Mouse (Mus musculus) forebrain, embryonic 14.5 days (tissue): ENCODE results near the gene Zfand2a. TPM values are rescaled to one million over a fixed set of nuclear protein-coding genes. Genes with fewer than 3 reads are reported as not detected.

ENCODE experiments used
- ATAC-seq: fragments of 200-750 bp; cut with Nextera tagmentation; 2 replicates; pipeline ENCODE4 v1.8.0; 2017; ENCODE audit warnings: mild to moderate bottlenecking, moderate library complexity
- DNase-seq: peaks from one replicate; pipeline ENCODE4 v3.0.0-alpha.2; 2015; ENCODE audit warnings: low spot score
- H3K27ac ChIP-seq: fragments of 300-500 bp; sonication (generic); 2 replicates; pipeline ENCODE4 v1.5.1; 2014; ENCODE audit warnings: low read depth, mild to moderate bottlenecking, control low read depth, low read length, moderate library complexity
- H3K27me3 ChIP-seq: fragments of 300-500 bp; sonication (generic); replicated peaks from 2 replicates; pipeline ENCODE4 v1.6.1; 2014; ENCODE audit warnings: low read length, control low read depth, mixed read lengths; ENCODE audit not compliant: control insufficient read depth, insufficient read depth
- H3K36me3 ChIP-seq: fragments of 300-500 bp; sonication (generic); 2 replicates; pipeline ENCODE4 v1.6.1; 2014; ENCODE audit warnings: low read length, control low read depth; ENCODE audit not compliant: control insufficient read depth, insufficient read depth
- H3K4me1 ChIP-seq: fragments of 300-500 bp; sonication (generic); 2 replicates; pipeline ENCODE4 v1.6.1; 2014; ENCODE audit warnings: antibody characterized with exemption, low read length, control low read depth; ENCODE audit not compliant: control insufficient read depth, insufficient read depth
- H3K4me2 ChIP-seq: fragments of 300-500 bp; sonication (generic); 2 replicates; pipeline ENCODE4 v1.6.1; 2014; ENCODE audit warnings: mild to moderate bottlenecking, control low read depth, low read length
- H3K4me3 ChIP-seq: fragments of 300-500 bp; sonication (generic); 2 replicates; pipeline ENCODE4 v1.5.1; 2014; ENCODE audit warnings: low read depth, low read length, control low read depth
- H3K9ac ChIP-seq: fragments of 300-500 bp; sonication (generic); 2 replicates; pipeline ENCODE4 v1.6.1; 2014; ENCODE audit warnings: mild to moderate bottlenecking, low read length, control low read depth, moderate library complexity
- H3K9me3 ChIP-seq: fragments of 300-500 bp; sonication (generic); replicated peaks from 2 replicates; pipeline ENCODE4 v1.6.1; 2016; ENCODE audit warnings: low read length, control low read depth, mixed read lengths; ENCODE audit not compliant: control insufficient read depth
- WGBS: fragments of 180-500 bp; shearing (Covaris S2); extraction: QIAGEN DNeasy Blood & Tissue Kit; methylation state at CpG from one replicate; pipeline ENCODE4 v1.1.7; 2014; 5-methylcytosine and 5-hydroxymethylcytosine counted together
- polyA plus RNA-seq: library from polyadenylated mRNA; unstranded; fragments of >200 nt; fragmentation: Nextera tagmentation; extraction: Ambion mirVana; gene quantifications from 2 replicates; pipeline ENCODE4 v1.2.1, GENCODE M21; 2014

The Zfand2a gene
- polyA plus RNA-seq, 1 experiment from 2014 or later = 10.1 TPM

GRCm38 (mm10) chr5:139432333-139432732, 52.0 kb downstream of the Zfand2a start:
- H3K36me3 ChIP-seq = no peaks in the 10 kb centered on the region
- no peaks in the 10 kb centered on the region for H3K27me3 ChIP-seq
- no peak overlapping the region; the same call in 1 of the 2 replicates for H3K9ac ChIP-seq
- H3K27ac ChIP-seq = no peak overlapping the region; the same call in 1 of the 2 replicates
- WGBS = 11% methylated on average over 6 of the region's 6 CpGs
- H3K4me1 ChIP-seq = peaks cover 56% of the 10 kb centered on the region
- no peak overlapping the region for H3K4me2 ChIP-seq
- ATAC-seq = no peak
- DNase-seq = peak; percentile 52
- H3K9me3 ChIP-seq = no peaks in the 10 kb centered on the region
- H3K4me3 ChIP-seq = no peak overlapping the region

GRCm38 (mm10) chr5:139429818-139430341, 54.5 kb downstream of the Zfand2a start:
- H3K4me3 ChIP-seq = no peak overlapping the region
- H3K9ac ChIP-seq = no peak overlapping the region
- H3K4me2 ChIP-seq = no peak overlapping the region
- DNase-seq = peak; percentile 63
- H3K36me3 ChIP-seq = no peaks in the 10 kb centered on the region; the same call in 1 of the 2 replicates
- H3K27me3 ChIP-seq = no peaks in the 10 kb centered on the region
- H3K4me1 ChIP-seq = peaks cover 45% of the 10 kb centered on the region
- H3K9me3 ChIP-seq = no peaks in the 10 kb centered on the region
- H3K27ac ChIP-seq = peak overlapping the region; percentile 49; the same call in 1 of the 2 replicates
- 21% methylated on average over 12 of the region's 12 CpGs for WGBS
- no peak for ATAC-seq

GRCm38 (mm10) chr5:139427989-139428388, 56.4 kb downstream of the Zfand2a start:
- Histone ChIP-seq H3K27me3 (no peaks in the 10 kb centered on the region), H3K4me3 (no peak overlapping the region), H3K9me3 (no peaks in the 10 kb centered on the region), H3K27ac (no peak overlapping the region), H3K4me2 (no peak overlapping the region), H3K4me1 (peaks cover 38% of the 10 kb centered on the region), H3K36me3 (no peaks in the 10 kb centered on the region; the same call in 1 of the 2 replicates), H3K9ac (no peak overlapping the region)
- WGBS = 67% methylated on average over 9 of the region's 9 CpGs
- DNase-seq = no peak
- ATAC-seq = no peak

DNA sequence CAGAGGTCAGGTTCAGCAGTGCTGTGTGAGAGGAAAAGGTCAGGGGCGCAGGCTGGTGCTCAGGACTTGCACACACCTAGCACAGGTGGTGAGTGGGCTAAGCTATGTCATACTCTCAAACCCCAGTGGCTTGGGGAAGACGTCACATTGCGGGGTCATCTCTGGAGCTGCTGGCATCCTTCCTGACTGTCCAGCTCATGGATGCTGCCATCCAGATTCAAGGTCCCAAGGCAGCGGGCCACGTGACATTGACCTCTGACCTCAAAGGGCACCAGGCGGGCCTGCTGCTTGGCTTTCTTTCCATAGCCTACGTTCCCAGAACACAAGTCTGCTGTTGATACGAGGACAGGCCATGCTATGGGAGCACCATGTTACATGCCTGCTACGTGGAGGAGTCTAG, 57.3 kb downstream of the Zfand2a start:
- Histone ChIP-seq H3K36me3 (no peaks in the 10 kb centered on the region; the same call in 1 of the 2 replicates), H3K4me3 (no peak overlapping the region), H3K4me2 (no peak overlapping the region), H3K4me1 (peaks cover 39% of the 10 kb centered on the region), H3K27ac (no peak overlapping the region), H3K9ac (no peak overlapping the region), H3K27me3 (no peaks in the 10 kb centered on the region), H3K9me3 (no peaks in the 10 kb centered on the region)
- no peak for DNase-seq
- no peak for ATAC-seq
- 92% methylated on average over 9 of the region's 9 CpGs for WGBS

DNA sequence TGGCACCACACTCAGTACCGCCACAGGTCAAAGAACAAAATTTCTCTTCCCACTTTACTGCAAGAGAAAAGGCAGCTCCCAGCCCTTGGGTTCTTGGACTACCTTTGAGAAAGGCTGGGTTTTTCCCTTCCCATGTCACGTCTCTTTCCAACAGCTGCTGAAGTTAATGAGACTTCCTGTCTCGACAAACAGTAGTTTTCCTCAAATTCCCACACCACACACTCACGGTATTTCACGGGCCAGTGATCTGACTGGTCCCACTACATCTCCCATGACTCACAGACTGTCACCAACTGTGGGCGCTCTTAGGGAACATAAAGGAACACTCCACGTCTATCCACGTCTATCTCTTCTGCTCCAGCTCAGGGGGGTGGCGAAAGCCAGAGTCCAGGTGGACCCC, 59.2 kb downstream of the Zfand2a start:
- Histone ChIP-seq H3K4me1 (peaks cover 28% of the 10 kb centered on the region), H3K36me3 (no peaks in the 10 kb centered on the region; the same call in 1 of the 2 replicates), H3K9ac (no peak overlapping the region), H3K4me2 (no peak overlapping the region), H3K27me3 (no peaks in the 10 kb centered on the region), H3K4me3 (no peak overlapping the region), H3K9me3 (no peaks in the 10 kb centered on the region), H3K27ac (no peak overlapping the region)
- ATAC-seq (no peak), DNase-seq (no peak)
- 76% methylated on average over 9 of the region's 9 CpGs for WGBS

GRCm38 (mm10) chr5:139423026-139423865, 61.1 kb downstream of the Zfand2a start, which contains the start of gene Gper1:
Gper1 (plus strand) TSS chr5:139423151.
- peak within 1 kb of the TSS; percentile 23 for H3K4me3 ChIP-seq
- H3K27me3 ChIP-seq = no peaks in the 10 kb centered on the region
- peak within 1 kb of the TSS; percentile 68 for H3K27ac ChIP-seq
- H3K36me3 ChIP-seq = no peaks in the 10 kb centered on the region; the same call in 1 of the 2 replicates
- peak within 1 kb of the TSS; percentile 54; the same call in 1 of the 2 replicates for H3K9ac ChIP-seq
- peak; percentile 71 for ATAC-seq
- WGBS = 36% methylated on average over 21 of the region's 21 CpGs
- H3K4me1 ChIP-seq = peaks cover 26% of the 10 kb centered on the region
- peak; percentile 85 for DNase-seq
- H3K4me2 ChIP-seq = peak within 1 kb of the TSS; percentile 49
- no peaks in the 10 kb centered on the region for H3K9me3 ChIP-seq

Other genes with a start within 250 kb of the Zfand2a start
- gene Get4, start 232.2 kb downstream of the Zfand2a start, polyA plus RNA-seq = 114 and 125 TPM in 2 replicates
- 12.8 and 21.6 TPM in 2 replicates for gene Adap1, start 158.9 kb downstream of the Zfand2a start, polyA plus RNA-seq
- gene Cox19, start 133.1 kb downstream of the Zfand2a start, polyA plus RNA-seq = 127 and 155 TPM in 2 replicates
- not detected in 2 replicates for gene Cyp2w1, start 131.9 kb downstream of the Zfand2a start, polyA plus RNA-seq
- gene Gpr146, start 106.9 kb downstream of the Zfand2a start, polyA plus RNA-seq = 0.85 and 0.93 TPM in 2 replicates
- gene C130050O18Rik, start 79.3 kb downstream of the Zfand2a start, polyA plus RNA-seq = 0.18 TPM in 1 of 2 replicates, not detected in the other
- gene Gper1, start 61.4 kb downstream of the Zfand2a start, polyA plus RNA-seq = 10.0 and 10.2 TPM in 2 replicates
- gene 3110082I17Rik, start 24.0 kb downstream of the Zfand2a start, polyA plus RNA-seq = 14.9 and 15.2 TPM in 2 replicates
- 2.3 and 3.5 TPM in 2 replicates for gene Uncx, start 58.9 kb upstream of the Zfand2a start, polyA plus RNA-seq